Mouse (Mus musculus): ENCODE measurements around the gene Igsf9b. TPM values are rescaled to one million over a fixed set of nuclear protein-coding genes. Genes with fewer than 3 reads are reported as not detected.

The Igsf9b gene
- total and polyA plus RNA-seq, 3 experiments = 1.8 to 12.4 (median 5.2) TPM

GRCm38 (mm10) chr9:27330374-27330773 lies 31.4 kb downstream of the Igsf9b start:
- DNase-seq (ENCODE audit: extremely low read depth) = no peak
- no peaks in the 10 kb centered on the region for H3K79me2 ChIP-seq (replicated peaks; ENCODE audit: control insufficient read depth, extremely low read depth, insufficient read depth, poor library complexity, severe bottlenecking)
- dilution Hi-C loops (cut with MboI; ENCODE audit: extremely low pct_ligation_motif_present, extremely low pct_unique_long_range_greater_than_20kb, low sequenced_read_pairs) (no loop called here), in situ Hi-C loops (cut with MboI; ENCODE audit: low pct_ligation_motif_present, low pct_unique_long_range_greater_than_20kb, low sequenced_read_pairs) (no loop called here)
- no peak overlapping the region for H3K27ac ChIP-seq (ENCODE audit: insufficient read depth, low read depth)
- H3K4me3 ChIP-seq (replicated peaks in 1 of 3; ENCODE audit: low read depth in 2 of 3, low read length in 2 of 3, poor library complexity in 1 of 3) = no peak overlapping the region
- no peak overlapping the region for H3K9ac ChIP-seq (ENCODE audit: insufficient read depth, low read depth)
- H3K4me1 ChIP-seq (ENCODE audit: control insufficient read depth in 1 of 2, insufficient read depth in 2 of 2) = peaks cover 2 to 13% of the 10 kb centered on the region in 2 experiments; a peak in 2 of 4 replicates
- no peak overlapping the region for H3K4me2 ChIP-seq (ENCODE audit: insufficient read depth, low read depth, poor library complexity, severe bottlenecking)
- peaks cover 82 to 97% of the 10 kb centered on the region in 2 experiments for H3K36me3 ChIP-seq (replicated peaks in 1 of 2; ENCODE audit: control insufficient read depth in 1 of 2, insufficient read depth in 1 of 2, low read length in 1 of 2)
- no peaks in the 10 kb centered on the region for H3K9me3 ChIP-seq (replicated peaks; ENCODE audit: low read length)
- TF ChIP-seq NRF1 (IDR thresholded peaks at IDR 0.05; ENCODE audit: low read depth, low read length) = no peak
- TF ChIP-seq MAX (IDR thresholded peaks at IDR 0.05; ENCODE audit: low read length) = no peak
- no peak for TF ChIP-seq MXI1 (IDR thresholded peaks at IDR 0.05; ENCODE audit: low read depth, low read length)
- no peak for TF ChIP-seq JUN (IDR thresholded peaks at IDR 0.05; ENCODE audit: insufficient read depth, low read depth, low read length)
- TF ChIP-seq KAT2A (IDR thresholded peaks at IDR 0.05; ENCODE audit: insufficient replicate concordance, low read length) = no peak
- no peak for TF ChIP-seq TBP (conservative IDR thresholded peaks at IDR 0.05; ENCODE audit: low read depth, low read length)
- no peak for TF ChIP-seq SIN3A (IDR thresholded peaks at IDR 0.05; ENCODE audit: low read length)
- TF ChIP-seq POLR2AphosphoS2 (IDR thresholded peaks at IDR 0.05; ENCODE audit: low read depth, low read length) = no peak
- no peak for TF ChIP-seq EP300 (IDR thresholded peaks at IDR 0.05; ENCODE audit: low read length)
- TF ChIP-seq PAX5 (IDR thresholded peaks at IDR 0.05; ENCODE audit: low read length) = no peak
- no peak for TF ChIP-seq MAZ (IDR thresholded peaks at IDR 0.05; ENCODE audit: low read depth, low read length)
- no peak for TF ChIP-seq CHD2 (IDR thresholded peaks at IDR 0.05; ENCODE audit: low read length)
- TF ChIP-seq POLR2A (IDR thresholded peaks at IDR 0.05; ENCODE audit: low read depth, low read length) = no peak
- H3K27me3 ChIP-seq (replicated peaks) = no peaks in the 10 kb centered on the region

DNA sequence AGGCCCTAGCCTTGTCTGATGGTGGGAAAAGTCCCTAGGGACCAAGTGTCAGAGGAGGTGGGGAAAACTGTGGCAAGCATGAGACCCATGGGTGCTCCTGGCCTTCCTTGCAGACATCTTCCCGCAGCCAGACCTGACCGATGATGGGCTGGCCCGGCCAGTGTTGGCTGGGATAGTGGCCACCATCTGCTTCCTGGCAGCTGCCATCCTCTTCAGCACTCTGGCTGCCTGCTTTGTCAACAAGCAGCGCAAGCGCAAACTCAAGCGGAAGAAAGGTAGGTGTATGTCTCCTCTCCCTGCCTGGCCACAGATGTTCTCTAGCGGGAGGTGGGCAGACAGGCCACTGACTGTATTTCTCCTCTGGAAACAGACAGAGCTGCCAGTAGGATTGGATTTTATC lies 32.5 kb downstream of the Igsf9b start:
- H3K27ac ChIP-seq (ENCODE audit: insufficient read depth, low read depth) = no peak overlapping the region
- no peak for DNase-seq (ENCODE audit: extremely low read depth)
- H3K79me2 ChIP-seq (replicated peaks; ENCODE audit: control insufficient read depth, extremely low read depth, insufficient read depth, poor library complexity, severe bottlenecking) = no peaks in the 10 kb centered on the region
- H3K36me3 ChIP-seq (replicated peaks in 1 of 2; ENCODE audit: control insufficient read depth in 1 of 2, insufficient read depth in 1 of 2, low read length in 1 of 2) = peaks cover 87 to 99% of the 10 kb centered on the region in 2 experiments
- in situ Hi-C loops (cut with MboI; ENCODE audit: low pct_ligation_motif_present, low pct_unique_long_range_greater_than_20kb, low sequenced_read_pairs) = no loop called here
- H3K27me3 ChIP-seq (replicated peaks) = no peaks in the 10 kb centered on the region
- H3K4me3 ChIP-seq (replicated peaks in 1 of 3; ENCODE audit: low read depth in 2 of 3, low read length in 2 of 3, poor library complexity in 1 of 3) = no peak overlapping the region
- no peaks in the 10 kb centered on the region for H3K9me3 ChIP-seq (replicated peaks; ENCODE audit: low read length)
- H3K4me1 ChIP-seq (ENCODE audit: control insufficient read depth in 1 of 2, insufficient read depth in 2 of 2) = peaks cover 2 to 23% of the 10 kb centered on the region in 2 experiments; a peak in 2 of 4 replicates
- no peak overlapping the region for H3K4me2 ChIP-seq (ENCODE audit: insufficient read depth, low read depth, poor library complexity, severe bottlenecking)
- TF ChIP-seq ELF1 (IDR thresholded peaks at IDR 0.05; ENCODE audit: low read depth, low read length) (no peak), NELFE (IDR thresholded peaks at IDR 0.05; ENCODE audit: low read depth, low read length) (no peak)
- no peak overlapping the region for H3K9ac ChIP-seq (ENCODE audit: insufficient read depth, low read depth)
- dilution Hi-C loops (cut with MboI; ENCODE audit: extremely low pct_ligation_motif_present, extremely low pct_unique_long_range_greater_than_20kb, low sequenced_read_pairs) = no loop called here

DNA sequence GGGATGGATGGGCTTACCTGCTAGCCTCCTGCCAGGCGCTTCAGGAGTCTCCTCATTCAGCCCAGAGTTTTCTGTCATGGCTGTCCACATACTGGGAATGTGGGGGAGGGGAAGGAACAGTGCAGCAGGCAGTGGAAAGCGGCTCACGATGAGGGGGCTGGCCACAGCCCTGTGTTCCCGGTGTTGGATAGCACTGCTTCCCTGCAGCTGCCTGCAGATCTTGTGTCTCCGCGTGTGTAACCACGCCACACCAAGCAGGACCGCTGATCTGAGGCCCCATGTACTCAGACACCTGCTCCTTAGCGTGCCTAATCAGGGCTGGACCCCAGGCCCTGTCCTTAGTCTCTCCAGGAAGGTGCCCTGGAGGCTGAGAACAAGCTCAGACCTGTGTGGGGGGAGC lies 35.9 kb downstream of the Igsf9b start:
- no peak for DNase-seq (ENCODE audit: extremely low read depth)
- H3K4me1 ChIP-seq (ENCODE audit: control insufficient read depth in 1 of 2, insufficient read depth in 2 of 2) = peaks cover 14 to 35% of the 10 kb centered on the region in 2 experiments
- no peaks in the 10 kb centered on the region for H3K27me3 ChIP-seq (replicated peaks)
- no peak overlapping the region for H3K4me3 ChIP-seq (replicated peaks in 1 of 3; ENCODE audit: low read depth in 2 of 3, low read length in 2 of 3, poor library complexity in 1 of 3)
- H3K9me3 ChIP-seq (replicated peaks; ENCODE audit: low read length) = no peaks in the 10 kb centered on the region
- H3K36me3 ChIP-seq (replicated peaks in 1 of 2; ENCODE audit: control insufficient read depth in 1 of 2, insufficient read depth in 1 of 2, low read length in 1 of 2) = peaks cover 76 to 99% of the 10 kb centered on the region in 2 experiments
- dilution Hi-C loops (cut with MboI; ENCODE audit: extremely low pct_ligation_motif_present, extremely low pct_unique_long_range_greater_than_20kb, low sequenced_read_pairs) (no loop called here), in situ Hi-C loops (cut with MboI; ENCODE audit: low pct_ligation_motif_present, low pct_unique_long_range_greater_than_20kb, low sequenced_read_pairs) (no loop called here)
- no peak overlapping the region for H3K4me2 ChIP-seq (ENCODE audit: insufficient read depth, low read depth, poor library complexity, severe bottlenecking)
- H3K79me2 ChIP-seq (replicated peaks; ENCODE audit: control insufficient read depth, extremely low read depth, insufficient read depth, poor library complexity, severe bottlenecking) = no peaks in the 10 kb centered on the region
- H3K9ac ChIP-seq (ENCODE audit: insufficient read depth, low read depth) = no peak overlapping the region
- H3K27ac ChIP-seq (ENCODE audit: insufficient read depth, low read depth) = no peak overlapping the region
- TF ChIP-seq NRF1 (IDR thresholded peaks at IDR 0.05; ENCODE audit: low read depth, low read length) (no peak), SMC3 (IDR thresholded peaks at IDR 0.05; ENCODE audit: low read depth, low read length) (no peak), MAFK (IDR thresholded peaks at IDR 0.05; ENCODE audit: insufficient replicate concordance, low read length) (no peak), TCF12 (IDR thresholded peaks at IDR 0.05; ENCODE audit: low read depth, low read length) (no peak), POLR2AphosphoS2 (IDR thresholded peaks at IDR 0.05; ENCODE audit: low read depth, low read length) (no peak), MAX (IDR thresholded peaks at IDR 0.05; ENCODE audit: low read length) (no peak), MXI1 (IDR thresholded peaks at IDR 0.05; ENCODE audit: low read depth, low read length) (no peak), CHD2 (IDR thresholded peaks at IDR 0.05; ENCODE audit: low read length) (no peak), UBTF (IDR thresholded peaks at IDR 0.05; ENCODE audit: low read depth, low read length) (no peak), HCFC1 (IDR thresholded peaks at IDR 0.05; ENCODE audit: low read depth, low read length) (no peak), ZMIZ1 (IDR thresholded peaks at IDR 0.05; ENCODE audit: low read depth, low read length) (no peak), ZNF384 (IDR thresholded peaks at IDR 0.05; ENCODE audit: low read depth, low read length) (no peak), JUN (IDR thresholded peaks at IDR 0.05; ENCODE audit: insufficient read depth, low read depth, low read length) (no peak), SIN3A (IDR thresholded peaks at IDR 0.05; ENCODE audit: low read length) (no peak)

All from CH12.LX (cell line).